Mouse (Mus musculus): ENCODE measurements at regions not wholly inside any gene's neighbourhood (a gene's known extent, or its start where the extent isn't known, plus 50 kb on each side); places are given as distances from the start of the nearest gene placed in this dataset.

- no peak for DNase-seq
- intact Hi-C loops (cut with DNase I), result no loop called here
These were observed 1062.8 kb upstream of the Acvr2a start for GRCm38 (mm10) chr2:47750997-47751623.

GRCm38 (mm10) chr2:47755716-47756115 is 1058.2 kb upstream of the Acvr2a start:
- intact Hi-C loops (cut with DNase I), result no loop called here
- DNase-seq, result no peak

- intact Hi-C loops (cut with DNase I), result no loop called here
- no peak for DNase-seq
These were observed 1057.7 kb upstream of the Acvr2a start for GRCm38 (mm10) chr2:47756248-47756647.

GRCm38 (mm10) chr2:47775766-47776165 is 1038.1 kb upstream of the Acvr2a start:
- intact Hi-C loops (cut with DNase I), result no loop called here

GRCm38 (mm10) chr2:47776965-47777364 is 1036.9 kb upstream of the Acvr2a start:
- no peak for DNase-seq
- intact Hi-C loops (cut with DNase I), result no loop called here

More at GRCm38 (mm10) chr2:47775766-47776165, 1038.1 kb upstream of the Acvr2a start:
- no peak for DNase-seq

GRCm38 (mm10) chr2:47785848-47786247 is 1028.1 kb upstream of the Acvr2a start:
- DNase-seq, result peak; percentile 15 to 57
- intact Hi-C loops (cut with DNase I), result loop anchor here (5.0 kb wide), 1 partner anchor 1101 kb away; no protein-coding TSS in a partner anchor

- intact Hi-C loops (cut with DNase I), result no loop called here
- no peak for DNase-seq
These were observed 991.1 kb upstream of the Acvr2a start for GRCm38 (mm10) chr2:47822746-47823271.

- intact Hi-C loops (cut with DNase I), result no loop called here
- no peak for DNase-seq
These were observed 981.4 kb upstream of the Acvr2a start for GRCm38 (mm10) chr2:47832493-47832892.

GRCm38 (mm10) chr2:47833517-47833916 is 980.4 kb upstream of the Acvr2a start:
- no peak for DNase-seq
- intact Hi-C loops (cut with DNase I), result no loop called here

- DNase-seq, result no peak
These were observed 979.7 kb upstream of the Acvr2a start for GRCm38 (mm10) chr2:47834055-47834799.

GRCm38 (mm10) chr2:47857229-47857628 is 956.7 kb upstream of the Acvr2a start:
- intact Hi-C loops (cut with DNase I), result no loop called here
- DNase-seq, result peak in 1 of 2 experiments; percentile 1

More at GRCm38 (mm10) chr2:47834055-47834799, 979.7 kb upstream of the Acvr2a start:
- intact Hi-C loops (cut with DNase I), result no loop called here

GRCm38 (mm10) chr2:47862446-47862845 is 951.5 kb upstream of the Acvr2a start:
- no peak for DNase-seq
- intact Hi-C loops (cut with DNase I), result no loop called here

- intact Hi-C loops (cut with DNase I), result no loop called here
These were observed 935.9 kb upstream of the Acvr2a start for GRCm38 (mm10) chr2:47878002-47878401.

GRCm38 (mm10) chr2:47879071-47879470 is 934.8 kb upstream of the Acvr2a start:
- intact Hi-C loops (cut with DNase I), result no loop called here
- no peak for DNase-seq

More at GRCm38 (mm10) chr2:47878002-47878401, 935.9 kb upstream of the Acvr2a start:
- no peak for DNase-seq

GRCm38 (mm10) chr2:47879796-47880195 is 934.1 kb upstream of the Acvr2a start:
- no peak for DNase-seq
- intact Hi-C loops (cut with DNase I), result no loop called here

- no peak for DNase-seq
- intact Hi-C loops (cut with DNase I), result no loop called here
These were observed 925.7 kb upstream of the Acvr2a start for GRCm38 (mm10) chr2:47888166-47888565.

GRCm38 (mm10) chr2:47891366-47891765 is 922.5 kb upstream of the Acvr2a start:
- DNase-seq, result no peak
- intact Hi-C loops (cut with DNase I), result no loop called here

- DNase-seq, result no peak
- intact Hi-C loops (cut with DNase I), result no loop called here
These were observed 921.0 kb upstream of the Acvr2a start for GRCm38 (mm10) chr2:47892879-47893278.

- intact Hi-C loops (cut with DNase I), result no loop called here
- DNase-seq, result no peak
These were observed 919.1 kb upstream of the Acvr2a start for GRCm38 (mm10) chr2:47894806-47895205.

GRCm38 (mm10) chr2:47914270-47914669 is 899.6 kb upstream of the Acvr2a start:
- intact Hi-C loops (cut with DNase I), result no loop called here
- DNase-seq, result no peak

GRCm38 (mm10) chr2:47914986-47915485 is 898.9 kb upstream of the Acvr2a start:
- DNase-seq, result no peak
- intact Hi-C loops (cut with DNase I), result no loop called here

All from heart, postnatal 14 days (tissue).